21 mouse cellular contexts compared by ENCODE assay signal in genomic region chr1:171977891-171978290, GRCm38 (mm10). TPM values are rescaled to one million over a fixed set of nuclear protein-coding genes. Genes with fewer than 3 reads are reported as not detected.
A peak's percentile ranks its signal among the peaks of the same experiment; 100 is the strongest.
DNase-seq lines count a peak whose midpoint lies in the region; ATAC-seq lines count a peak whose summit lies in the region.
"Had no signal": no experiment of that assay in that cellular context is flagged by ENCODE, and none has a peak within 500 bp of the region (broad histone marks: within the 10 kb centered on the region; RNA-seq: fewer than 3 reads in every experiment).

No protein-coding gene starts in this region.

- no peak overlapping the region for H3K4me3 ChIP-seq in heart, embryonic 10.5 days
- H3K4me3 ChIP-seq in heart, embryonic 12.5 days: no peak overlapping the region

- H3K9me3 ChIP-seq in heart, embryonic 10.5 days: no peaks in the 10 kb centered on the region
- H3K9me3 ChIP-seq in heart, embryonic 12.5 days (replicated peaks): peaks cover 9% of the 10 kb centered on the region
- H3K9me3 ChIP-seq: G1E had no signal

- no peak overlapping the region for H3K4me2 ChIP-seq in heart, embryonic 12.5 days

- H3K27me3 ChIP-seq in heart, embryonic 10.5 days (ENCODE audit: insufficient read depth, poor library complexity, severe bottlenecking): no peaks in the 10 kb centered on the region
- H3K27me3 ChIP-seq in heart, embryonic 12.5 days (replicated peaks): no peaks in the 10 kb centered on the region
- H3K27me3 ChIP-seq: CH12.LX, Patski had no signal

- 82% methylated on average over 2 of the region's 2 CpGs for WGBS in heart, embryonic 10.5 days
- WGBS in heart, embryonic 12.5 days: 71% methylated on average over 2 of the region's 2 CpGs

- no peak for ATAC-seq in heart, embryonic 12.5 days (ENCODE audit: insufficient number of reproducible peaks, low FRiP score)
- ATAC-seq: activated CD4-positive, CD25-positive, alpha-beta regulatory T cell, adult 4 months; CD4-positive, CD25-positive, alpha-beta regulatory T cell, adult 4 months; Patski had no signal

- no peak overlapping the region for H3K27ac ChIP-seq in heart, embryonic 10.5 days
- H3K27ac ChIP-seq in heart, embryonic 12.5 days (ENCODE audit: poor library complexity, severe bottlenecking): no peak overlapping the region

- H3K9ac ChIP-seq in heart, embryonic 12.5 days: no peak overlapping the region

- peak; percentile 56 for DNase-seq in heart, adult 11 months
- no peak for DNase-seq in heart, adult 9 months (ENCODE audit: low spot score in 2 of 2)
- DNase-seq in heart, embryonic 10.5 days (ENCODE audit: low spot score): peak; percentile 52
- peak; percentile 16 for DNase-seq in testis, postnatal 10 days (ENCODE audit: low spot score)
- DNase-seq in testis, postnatal 14 days (ENCODE audit: low spot score): no peak
- DNase-seq: adrenal gland, adult 2 months; adrenal gland, adult 8-10 months; adrenal gland, postnatal 10 days; adrenal gland, postnatal 14 days; adrenal gland, postnatal 25 days; adrenal gland, postnatal 36 days; B cell, adult 2 months; cerebellum, adult 11 months; cerebellum, adult 11-12 months; cerebellum, adult 18-20 months had no signal

- H3K36me3 ChIP-seq in heart, embryonic 10.5 days: no peaks in the 10 kb centered on the region
- H3K36me3 ChIP-seq in heart, embryonic 12.5 days: no peaks in the 10 kb centered on the region
- H3K36me3 ChIP-seq: G1E had no signal

- no peaks in the 10 kb centered on the region for H3K4me1 ChIP-seq in heart, embryonic 10.5 days
- H3K4me1 ChIP-seq in heart, embryonic 12.5 days (replicated peaks): 0 out of 2 replicates have a peak, but pooled peaks cover 2% of the 10 kb centered on the region

RNA-seq across cellular contexts. Expression of gene Vangl2, which starts 50.4 kb away (rescaled TPM):
- polyA plus RNA-seq in heart, embryonic 10.5 days (2016; fragmentation: Nextera tagmentation; extraction: Ambion mirVana): 12.8 and 16.0 TPM in 2 replicates
- polyA plus RNA-seq in heart, embryonic 12.5 days (2016; fragmentation: Nextera tagmentation; extraction: Ambion mirVana): 13.5 and 14.4 TPM in 2 replicates
- polyA plus RNA-seq: G1E had no signal

Comparison
In these comparisons a context has a peak if more than half of its experiments do, and no peak if none do; other contexts are left out.
1. DNase-seq: peak in heart, adult 11 months (single experiment), heart, embryonic 10.5 days (single experiment) and testis, postnatal 10 days (single experiment); none in heart, adult 9 months (0 of 2) and testis, postnatal 14 days (single experiment).